Mouse (Mus musculus): ENCODE data around the gene Tbccd1. TPM values are rescaled to one million over a fixed set of nuclear protein-coding genes. Genes with fewer than 3 reads are reported as not detected.

Gene Tbccd1
- 11.0 TPM for polyA plus RNA-seq (2014; fragmentation: Illumina TruSeq; extraction: RNeasy Lipid Tissue Mini Kit (QIAGEN cat#74804); ENCODE audit: low replicate concordance)

GRCm38 (mm10) chr16:22857431-22858113 is at the start of gene Tbccd1, which contains the start of gene Dnajb11:
TSS of gene Tbccd1 (minus strand) at chr16:22857669.
TSS of gene Dnajb11 (plus strand) at chr16:22857845.

DNA sequence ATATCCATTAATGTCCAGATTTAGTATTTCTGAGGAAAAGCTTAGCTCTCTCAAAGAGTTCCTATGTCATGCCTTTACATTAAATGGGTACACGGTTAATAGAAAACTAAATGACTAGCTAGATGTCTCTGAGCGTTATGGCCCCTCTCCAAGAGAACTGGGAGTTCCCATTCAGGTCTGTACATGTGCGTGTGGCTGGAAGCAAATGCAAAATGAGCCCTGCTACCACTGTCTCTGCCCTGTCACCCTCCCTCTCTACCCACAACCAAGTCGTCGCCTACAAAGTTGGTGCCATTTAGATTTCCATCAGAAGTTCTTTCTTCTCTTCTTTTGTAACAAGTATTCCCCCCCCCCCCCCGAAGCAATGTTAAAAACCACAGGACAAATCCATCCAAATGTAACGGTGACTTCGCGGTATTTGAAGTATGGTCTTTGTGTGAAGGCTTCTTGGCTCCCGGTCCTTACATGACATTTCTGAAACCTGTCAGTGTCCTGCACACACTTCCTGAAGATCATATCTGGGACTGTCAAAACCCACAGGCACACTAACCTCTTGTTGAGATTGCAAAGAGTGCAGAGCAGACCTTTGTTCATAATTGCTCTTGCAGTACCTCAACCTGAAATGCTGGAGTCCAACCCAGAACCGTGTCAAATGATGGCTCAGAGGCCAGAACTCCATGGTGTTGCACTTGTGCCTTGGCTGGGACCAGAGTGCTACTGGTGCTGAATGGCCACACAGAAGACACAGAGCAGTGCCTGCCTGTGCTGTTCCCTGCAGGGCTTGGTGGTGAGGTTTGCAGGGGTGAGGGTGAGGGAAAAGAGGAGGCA is 33.4 kb upstream of the Tbccd1 start, which contains the start of gene Ahsg:
Ahsg (plus strand) TSS at position 595 of the 828 bp plus-strand sequence.

GRCm38 (mm10) chr16:22811477-22811876 is 46.0 kb downstream of the Tbccd1 start, which contains the start of gene Crygs:
TSS of gene Crygs (minus strand) at chr16:22811577.

Other genes starting within 250 kb of the Tbccd1 start
- gene Dgkg, start 200.4 kb downstream of the Tbccd1 start, polyA plus RNA-seq (2014; fragmentation: Illumina TruSeq; extraction: RNeasy Lipid Tissue Mini Kit (QIAGEN cat#74804); ENCODE audit: low replicate concordance), result 0.59 TPM
- gene Crygs, start 46.1 kb downstream of the Tbccd1 start, polyA plus RNA-seq (2014; fragmentation: Illumina TruSeq; extraction: RNeasy Lipid Tissue Mini Kit (QIAGEN cat#74804); ENCODE audit: low replicate concordance), result not detected
- gene Dnajb11, start 176 bp upstream of the Tbccd1 start, polyA plus RNA-seq (2014; fragmentation: Illumina TruSeq; extraction: RNeasy Lipid Tissue Mini Kit (QIAGEN cat#74804); ENCODE audit: low replicate concordance), result 51.6 TPM
- gene Ahsg, start 33.6 kb upstream of the Tbccd1 start, polyA plus RNA-seq (2014; fragmentation: Illumina TruSeq; extraction: RNeasy Lipid Tissue Mini Kit (QIAGEN cat#74804); ENCODE audit: low replicate concordance), result not detected
- gene Fetub, start 60.7 kb upstream of the Tbccd1 start, polyA plus RNA-seq (2014; fragmentation: Illumina TruSeq; extraction: RNeasy Lipid Tissue Mini Kit (QIAGEN cat#74804); ENCODE audit: low replicate concordance), result not detected
- gene Hrg, start 93.4 kb upstream of the Tbccd1 start, polyA plus RNA-seq (2014; fragmentation: Illumina TruSeq; extraction: RNeasy Lipid Tissue Mini Kit (QIAGEN cat#74804); ENCODE audit: low replicate concordance), result not detected
- gene Kng2, start 171.8 kb upstream of the Tbccd1 start, polyA plus RNA-seq (2014; fragmentation: Illumina TruSeq; extraction: RNeasy Lipid Tissue Mini Kit (QIAGEN cat#74804); ENCODE audit: low replicate concordance), result not detected
- not detected for gene Kng1, start 200.2 kb upstream of the Tbccd1 start, polyA plus RNA-seq (2014; fragmentation: Illumina TruSeq; extraction: RNeasy Lipid Tissue Mini Kit (QIAGEN cat#74804); ENCODE audit: low replicate concordance)
- gene Eif4a2, start 249.8 kb upstream of the Tbccd1 start, polyA plus RNA-seq (2014; fragmentation: Illumina TruSeq; extraction: RNeasy Lipid Tissue Mini Kit (QIAGEN cat#74804); ENCODE audit: low replicate concordance), result 1,412 TPM